Mouse (Mus musculus) forebrain, embryonic 13.5 days (tissue): ENCODE measurements around the gene Mkrn2. TPM values are rescaled to one million over a fixed set of nuclear protein-coding genes. Genes with fewer than 3 reads are reported as not detected.

Source experiments
- ATAC-seq: fragments of 200-750 bp; cut with Nextera tagmentation; 2 replicates; pipeline ENCODE4 v1.8.0; 2017
- H3K27ac ChIP-seq: fragments of 300-500 bp; sonication (generic); 2 replicates; pipeline ENCODE4 v1.5.1; 2015; ENCODE audit warnings: inconsistent platforms, mild to moderate bottlenecking, moderate library complexity
- H3K27me3 ChIP-seq: fragments of 300-500 bp; sonication (generic); 2 replicates; pipeline ENCODE4 v1.6.1; 2015; ENCODE audit warnings: mild to moderate bottlenecking, inconsistent platforms
- H3K36me3 ChIP-seq: fragments of 300-500 bp; sonication (generic); 2 replicates; pipeline ENCODE4 v1.6.1; 2015; ENCODE audit warnings: mild to moderate bottlenecking, inconsistent platforms; ENCODE audit not compliant: poor library complexity, severe bottlenecking
- H3K4me1 ChIP-seq: fragments of 300-500 bp; sonication (generic); 2 replicates; pipeline ENCODE4 v1.6.1; 2015; ENCODE audit warnings: inconsistent platforms
- H3K4me2 ChIP-seq: fragments of 300-500 bp; sonication (generic); 2 replicates; pipeline ENCODE4 v1.6.1; 2015; ENCODE audit warnings: inconsistent platforms, mild to moderate bottlenecking, moderate library complexity
- H3K4me3 ChIP-seq: fragments of 300-500 bp; sonication (generic); 2 replicates; pipeline ENCODE4 v1.5.1; 2015; ENCODE audit warnings: mild to moderate bottlenecking, inconsistent platforms
- H3K9ac ChIP-seq: fragments of 300-500 bp; sonication (generic); 2 replicates; pipeline ENCODE4 v1.6.1; 2015; ENCODE audit warnings: mild to moderate bottlenecking, inconsistent platforms
- H3K9me3 ChIP-seq: fragments of 300-500 bp; sonication (generic); replicated peaks from 2 replicates; pipeline ENCODE4 v1.6.1; 2016; ENCODE audit warnings: inconsistent platforms
- WGBS: fragments of 180-500 bp; shearing (Covaris S2); methylation state at CpG from one replicate; pipeline ENCODE4 v1.1.7; 2015; 5-methylcytosine and 5-hydroxymethylcytosine counted together
- polyA plus RNA-seq: library from polyadenylated mRNA; unstranded; fragments of >200 nt; fragmentation: Nextera tagmentation; extraction: Ambion mirVana; gene quantifications from 2 replicates; pipeline ENCODE4 v1.2.1, GENCODE M21; 2015

Gene Mkrn2
- 30.4 and 35.0 TPM in 2 replicates for polyA plus RNA-seq

GRCm38 (mm10) chr6:115601715-115602523 lies at the start of gene Mkrn2:
Gene Mkrn2, plus strand, starts transcription at chr6:115601902.
- under 1% methylated on average over 49 of the region's 61 CpGs for WGBS
- Histone ChIP-seq H3K4me1 (peaks cover 11% of the 10 kb centered on the region), H3K27me3 (no peaks in the 10 kb centered on the region), H3K9me3 (no peaks in the 10 kb centered on the region), H3K4me2 (peak within 1 kb of the TSS; percentile 77), H3K27ac (peak within 1 kb of the TSS; percentile 69), H3K9ac (peak within 1 kb of the TSS; percentile 86), H3K4me3 (peak within 1 kb of the TSS; percentile 82), H3K36me3 (no peaks in the 10 kb centered on the region)
- peak; percentile 96 for ATAC-seq

DNA sequence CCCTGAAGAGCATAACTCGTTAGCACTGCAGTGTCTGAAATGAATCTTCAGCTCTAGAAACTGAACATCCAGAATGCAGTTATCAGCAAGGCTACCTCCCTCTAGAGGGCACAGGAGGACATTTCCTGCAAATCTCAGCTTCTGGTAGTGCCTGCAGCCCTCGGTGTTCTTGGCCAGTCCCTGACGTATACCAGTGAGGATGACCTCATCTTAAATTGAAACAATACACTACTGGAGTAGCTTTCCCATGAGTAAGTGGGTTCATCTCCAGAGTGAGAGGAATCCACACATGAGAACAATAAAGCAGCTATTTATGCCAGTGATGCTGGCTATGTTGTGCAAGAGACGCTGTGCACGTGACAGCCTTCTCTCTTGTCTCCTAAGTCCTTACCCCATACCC lies 46.2 kb upstream of the Mkrn2 start:
- H3K4me2 ChIP-seq: no peak overlapping the region
- no peak overlapping the region for H3K27ac ChIP-seq
- no peak overlapping the region for H3K9ac ChIP-seq
- H3K9me3 ChIP-seq: no peaks in the 10 kb centered on the region
- peaks cover 80% of the 10 kb centered on the region for H3K36me3 ChIP-seq
- no peak overlapping the region for H3K4me3 ChIP-seq
- no peaks in the 10 kb centered on the region for H3K4me1 ChIP-seq
- no peaks in the 10 kb centered on the region for H3K27me3 ChIP-seq
- no peak for ATAC-seq
- 80% methylated on average over 5 of the region's 5 CpGs for WGBS

- Histone ChIP-seq H3K4me3 (no peak overlapping the region), H3K27me3 (no peaks in the 10 kb centered on the region), H3K27ac (no peak overlapping the region), H3K4me1 (no peaks in the 10 kb centered on the region), H3K9ac (no peak overlapping the region), H3K4me2 (no peak overlapping the region), H3K9me3 (no peaks in the 10 kb centered on the region), H3K36me3 (peaks cover 81% of the 10 kb centered on the region)
- ATAC-seq: no peak
- WGBS: 95% methylated on average over 2 of the region's 2 CpGs
These were observed 43.5 kb upstream of the Mkrn2 start for GRCm38 (mm10) chr6:115558176-115558575.

- H3K27me3 ChIP-seq: no peaks in the 10 kb centered on the region
- H3K4me2 ChIP-seq: no peak overlapping the region
- no peaks in the 10 kb centered on the region for H3K4me1 ChIP-seq
- peaks cover 80% of the 10 kb centered on the region for H3K36me3 ChIP-seq
- H3K27ac ChIP-seq: no peak overlapping the region
- no peak overlapping the region for H3K9ac ChIP-seq
- no peak overlapping the region for H3K4me3 ChIP-seq
- H3K9me3 ChIP-seq: no peaks in the 10 kb centered on the region
- no peak for ATAC-seq
- 89% methylated on average over 21 of the region's 21 CpGs for WGBS
These were observed 41.8 kb upstream of the Mkrn2 start for GRCm38 (mm10) chr6:115559651-115560632.

- Histone ChIP-seq H3K9ac (no peak overlapping the region), H3K36me3 (peaks cover 95% of the 10 kb centered on the region), H3K4me3 (no peak overlapping the region), H3K4me2 (no peak overlapping the region), H3K27me3 (no peaks in the 10 kb centered on the region), H3K27ac (no peak overlapping the region), H3K4me1 (no peaks in the 10 kb centered on the region), H3K9me3 (no peaks in the 10 kb centered on the region)
- WGBS: 93% methylated on average over 6 of the region's 6 CpGs
- ATAC-seq: no peak
These were observed 36.1 kb upstream of the Mkrn2 start for GRCm38 (mm10) chr6:115565479-115566045.

DNA sequence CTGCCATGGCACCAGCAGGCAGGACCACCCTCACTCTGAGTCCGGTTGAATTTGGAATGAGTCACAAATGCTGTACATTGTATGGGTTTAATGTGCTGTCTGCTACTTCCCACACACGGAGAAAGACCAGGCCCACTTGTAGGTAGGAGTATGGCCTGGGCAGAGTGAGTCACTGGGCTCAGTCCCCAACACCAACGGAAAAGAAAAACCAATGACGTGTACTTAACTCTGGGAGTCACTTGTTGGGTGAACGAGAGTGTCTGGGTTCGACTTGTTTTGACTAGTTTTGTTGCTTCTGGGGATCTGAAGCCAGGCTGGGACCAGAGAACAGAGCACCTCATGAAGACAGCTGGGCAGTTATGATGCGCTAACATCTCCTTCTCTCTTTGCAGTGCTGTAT lies 27.5 kb upstream of the Mkrn2 start:
- WGBS: 93% methylated on average over 7 of the region's 7 CpGs
- H3K27me3 ChIP-seq: no peaks in the 10 kb centered on the region
- no peaks in the 10 kb centered on the region for H3K9me3 ChIP-seq
- H3K27ac ChIP-seq: no peak overlapping the region
- H3K36me3 ChIP-seq: peaks cover 90% of the 10 kb centered on the region
- no peak overlapping the region for H3K4me2 ChIP-seq
- no peak for ATAC-seq
- H3K4me1 ChIP-seq: no peaks in the 10 kb centered on the region
- H3K4me3 ChIP-seq: no peak overlapping the region
- no peak overlapping the region for H3K9ac ChIP-seq

DNA sequence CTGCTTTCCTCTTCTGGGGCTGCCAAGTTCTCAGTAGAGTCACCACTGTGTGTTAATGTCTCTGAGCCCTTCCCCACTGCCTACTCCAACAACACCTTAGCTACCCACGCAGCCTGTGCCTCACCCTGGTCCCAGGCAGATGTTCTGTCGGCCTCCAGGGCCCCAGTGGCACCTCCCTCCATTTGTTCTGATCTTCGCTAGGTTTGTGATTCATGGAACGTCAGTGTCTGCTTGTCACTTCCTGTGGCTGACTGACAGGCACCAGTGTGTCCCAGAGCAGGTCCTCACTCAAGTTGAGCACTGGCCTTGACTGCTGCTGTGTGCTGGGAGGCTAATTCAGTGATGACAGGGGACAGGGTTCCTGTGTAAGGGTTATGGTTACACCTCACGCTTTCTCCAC lies 24.3 kb upstream of the Mkrn2 start:
- ATAC-seq: no peak
- WGBS: 89% methylated on average over 5 of the region's 5 CpGs
- H3K27me3 ChIP-seq: no peaks in the 10 kb centered on the region

GRCm38 (mm10) chr6:115577941-115578340 lies 23.8 kb upstream of the Mkrn2 start:
- Histone ChIP-seq H3K27me3 (no peaks in the 10 kb centered on the region), H3K4me1 (no peaks in the 10 kb centered on the region), H3K9me3 (no peaks in the 10 kb centered on the region), H3K9ac (no peak overlapping the region), H3K27ac (no peak overlapping the region), H3K4me3 (no peak overlapping the region), H3K4me2 (no peak overlapping the region), H3K36me3 (peaks cover 84% of the 10 kb centered on the region)
- no peak for ATAC-seq
- 87% methylated on average over 9 of the region's 9 CpGs for WGBS

More for the DNA sequence above, 24.3 kb upstream of the Mkrn2 start:
- Histone ChIP-seq H3K9me3 (no peaks in the 10 kb centered on the region), H3K4me2 (no peak overlapping the region), H3K36me3 (peaks cover 90% of the 10 kb centered on the region), H3K4me1 (no peaks in the 10 kb centered on the region), H3K9ac (no peak overlapping the region), H3K27ac (no peak overlapping the region), H3K4me3 (no peak overlapping the region)

- Histone ChIP-seq H3K9me3 (no peaks in the 10 kb centered on the region), H3K36me3 (peaks cover 58% of the 10 kb centered on the region), H3K4me3 (no peak overlapping the region), H3K4me1 (no peaks in the 10 kb centered on the region), H3K27me3 (no peaks in the 10 kb centered on the region), H3K4me2 (no peak overlapping the region), H3K9ac (no peak overlapping the region), H3K27ac (no peak overlapping the region)
- ATAC-seq: no peak
- 91% methylated on average over 3 of the region's 3 CpGs for WGBS
These were observed 20.9 kb upstream of the Mkrn2 start for GRCm38 (mm10) chr6:115580810-115581209.

GRCm38 (mm10) chr6:115582328-115583115 lies 19.2 kb upstream of the Mkrn2 start:
- Histone ChIP-seq H3K27ac (no peak overlapping the region), H3K4me3 (no peak overlapping the region), H3K9me3 (no peaks in the 10 kb centered on the region), H3K9ac (no peak overlapping the region), H3K4me2 (no peak overlapping the region), H3K27me3 (no peaks in the 10 kb centered on the region), H3K36me3 (peaks cover 41% of the 10 kb centered on the region), H3K4me1 (no peaks in the 10 kb centered on the region)
- ATAC-seq: no peak
- 84% methylated on average over 10 of the region's 10 CpGs for WGBS

DNA sequence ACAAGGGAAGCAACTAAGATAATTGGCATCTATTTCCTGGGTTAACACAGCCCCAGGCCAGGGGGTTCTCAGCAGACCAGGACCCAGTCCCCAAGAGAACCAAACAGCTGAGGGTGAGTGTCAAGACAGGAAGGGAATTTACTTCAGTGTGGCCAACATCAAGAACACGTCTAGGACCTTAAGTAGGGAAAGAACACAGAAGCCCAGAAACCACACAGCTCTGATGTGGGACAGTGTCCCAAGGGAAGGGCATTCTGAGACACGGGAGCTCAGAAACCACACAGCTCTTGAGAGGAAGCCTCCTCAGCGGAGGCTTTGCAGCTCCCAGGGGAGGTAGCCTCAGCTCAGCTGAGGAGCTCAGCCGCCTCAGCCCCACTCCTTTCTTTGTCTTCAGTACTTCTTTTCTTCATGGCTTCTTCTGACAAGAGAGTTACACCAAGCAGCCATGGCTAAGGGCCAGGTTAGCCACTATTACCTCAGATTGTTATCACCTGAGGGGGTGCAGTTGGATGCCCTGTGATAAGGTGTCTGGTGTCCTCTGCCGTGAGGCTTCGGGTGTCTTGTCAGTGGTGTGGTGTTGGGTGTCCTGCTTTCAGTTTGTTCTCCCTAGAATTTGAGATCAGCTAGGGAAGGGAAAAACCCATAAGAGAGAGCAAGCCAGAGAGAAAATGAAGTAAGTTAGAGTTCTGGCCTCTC lies 18.1 kb upstream of the Mkrn2 start:
- Histone ChIP-seq H3K4me2 (no peak overlapping the region), H3K4me1 (no peaks in the 10 kb centered on the region), H3K9me3 (no peaks in the 10 kb centered on the region), H3K9ac (no peak overlapping the region), H3K27me3 (no peaks in the 10 kb centered on the region), H3K4me3 (no peak overlapping the region), H3K36me3 (peaks cover 30% of the 10 kb centered on the region), H3K27ac (no peak overlapping the region)
- no peak for ATAC-seq
- WGBS: 82% methylated on average over 6 of the region's 6 CpGs
